Mouse (Mus musculus): Measurements from ENCODE around the gene Elmo3. TPM values are rescaled to one million over a fixed set of nuclear protein-coding genes. Genes with fewer than 3 reads are reported as not detected.

The Elmo3 gene
- total and polyA plus RNA-seq, 3 experiments = 0.70 to 2.8 (median 0.73) TPM

- H3K36me3 ChIP-seq (ENCODE audit: control insufficient read depth, insufficient read depth, low read length) = no peaks in the 10 kb centered on the region
- TF ChIP-seq EP300 (IDR thresholded peaks at IDR 0.05; ENCODE audit: insufficient read depth, low read depth, low read length) = no peak
- no peak for TF ChIP-seq CTCF (IDR thresholded peaks at IDR 0.05)
- no peak for TF ChIP-seq POLR2A (IDR thresholded peaks at IDR 0.05; ENCODE audit: insufficient read depth, low read depth, low read length)
These were observed 4.7 kb downstream of the Elmo3 start for GRCm38 (mm10) chr8:105310118-105310517.

DNA sequence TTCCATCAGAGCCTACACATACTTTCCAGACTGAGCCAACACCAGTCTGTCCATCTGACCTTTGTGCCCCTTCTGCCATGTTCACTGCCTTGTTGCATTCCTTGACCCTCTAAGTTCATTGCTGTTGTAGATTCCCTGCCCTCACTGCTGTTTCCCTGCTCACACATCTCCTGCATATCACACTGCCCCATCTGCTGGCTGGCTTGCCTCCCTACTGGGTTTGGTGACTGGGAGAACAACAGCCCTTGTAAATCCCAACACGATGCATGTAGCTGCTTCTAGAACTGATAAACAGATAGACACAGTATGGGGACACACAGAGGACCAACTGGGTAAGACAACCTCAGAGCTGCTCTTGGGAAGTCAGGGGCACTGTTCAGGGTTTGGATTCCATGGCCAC lies 6.3 kb downstream of the Elmo3 start:
- no peak for DNase-seq
- Histone ChIP-seq H3K27ac (no peak overlapping the region), H3K9ac (ENCODE audit: low read depth, low read length) (no peak overlapping the region), H3K27me3 (ENCODE audit: control insufficient read depth, insufficient read depth, low read length) (no peaks in the 10 kb centered on the region), H3K79me2 (replicated peaks; ENCODE audit: control insufficient read depth, insufficient read depth, low read length) (no peaks in the 10 kb centered on the region), H3K4me1 (ENCODE audit: control insufficient read depth, insufficient read depth, low read length) (no peaks in the 10 kb centered on the region; the same call in 1 of the 2 replicates), H3K36me3 (ENCODE audit: control insufficient read depth, insufficient read depth, low read length) (no peaks in the 10 kb centered on the region), H3K4me3 (no peak overlapping the region)
- TF ChIP-seq EP300 (IDR thresholded peaks at IDR 0.05; ENCODE audit: insufficient read depth, low read depth, low read length) (no peak), CTCF (IDR thresholded peaks at IDR 0.05) (no peak), POLR2A (IDR thresholded peaks at IDR 0.05; ENCODE audit: insufficient read depth, low read depth, low read length) (no peak)
- WGBS = 69% methylated on average over 1 of the region's 1 CpGs
- intact Hi-C loops (cut with DNase I) = no loop called here

More at GRCm38 (mm10) chr8:105310118-105310517, 4.7 kb downstream of the Elmo3 start:
- H3K27me3 ChIP-seq (ENCODE audit: control insufficient read depth, insufficient read depth, low read length) = no peaks in the 10 kb centered on the region
- H3K4me1 ChIP-seq (ENCODE audit: control insufficient read depth, insufficient read depth, low read length) = no peaks in the 10 kb centered on the region; the same call in none of the 2 replicates
- intact Hi-C loops (cut with DNase I) = no loop called here
- H3K9ac ChIP-seq (ENCODE audit: low read depth, low read length) = no peak overlapping the region
- H3K79me2 ChIP-seq (replicated peaks; ENCODE audit: control insufficient read depth, insufficient read depth, low read length) = no peaks in the 10 kb centered on the region
- H3K4me3 ChIP-seq = no peak overlapping the region
- WGBS = 83% methylated on average over 8 of the region's 8 CpGs
- no peak overlapping the region for H3K27ac ChIP-seq
- DNase-seq = no peak

DNA sequence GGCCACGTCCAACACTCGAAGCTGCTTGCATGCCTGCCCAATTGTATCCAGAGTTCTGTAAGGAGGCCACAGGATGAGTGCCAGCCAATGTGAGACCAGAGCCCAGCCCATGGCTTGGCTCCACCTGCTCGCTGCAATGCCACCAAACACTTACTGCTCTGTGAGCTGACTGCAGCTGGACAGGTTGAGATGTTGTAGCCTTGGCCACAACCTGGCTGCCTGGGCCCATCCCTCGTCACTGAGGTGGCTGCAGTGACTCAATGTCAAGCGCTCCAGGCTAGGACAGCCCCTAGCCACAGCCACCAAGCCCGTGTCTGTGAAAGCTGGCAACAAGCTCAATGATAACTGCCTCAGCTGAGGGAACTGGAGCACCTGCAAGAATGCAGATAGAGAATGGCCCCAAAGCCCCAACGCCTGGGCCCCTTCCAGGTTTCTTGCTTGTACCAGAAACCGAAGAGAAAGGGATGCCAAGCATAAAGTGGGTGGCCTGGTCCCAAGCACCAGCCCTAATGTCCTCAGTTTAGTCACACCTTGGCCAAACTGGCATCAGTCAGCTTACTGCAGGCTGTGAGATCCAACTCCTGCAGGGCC lies 7.6 kb downstream of the Elmo3 start:
- Histone ChIP-seq H3K4me3 (no peak overlapping the region), H3K79me2 (replicated peaks; ENCODE audit: control insufficient read depth, insufficient read depth, low read length) (no peaks in the 10 kb centered on the region), H3K4me1 (ENCODE audit: control insufficient read depth, insufficient read depth, low read length) (peaks cover 1% of the 10 kb centered on the region; the same call in 1 of the 2 replicates), H3K9ac (ENCODE audit: low read depth, low read length) (no peak overlapping the region), H3K36me3 (ENCODE audit: control insufficient read depth, insufficient read depth, low read length) (no peaks in the 10 kb centered on the region), H3K27me3 (ENCODE audit: control insufficient read depth, insufficient read depth, low read length) (no peaks in the 10 kb centered on the region), H3K27ac (no peak overlapping the region)
- 73% methylated on average over 8 of the region's 8 CpGs for WGBS
- DNase-seq = peak; percentile 25 to 58
- TF ChIP-seq EP300 (IDR thresholded peaks at IDR 0.05; ENCODE audit: insufficient read depth, low read depth, low read length) = 0 out of 2 replicates have a peak, but pooled peaks have one; percentile 6
- no peak for TF ChIP-seq POLR2A (IDR thresholded peaks at IDR 0.05; ENCODE audit: insufficient read depth, low read depth, low read length)
- intact Hi-C loops (cut with DNase I) = no loop called here

- DNase-seq = no peak
- Histone ChIP-seq H3K36me3 (ENCODE audit: control insufficient read depth, insufficient read depth, low read length) (no peaks in the 10 kb centered on the region), H3K79me2 (replicated peaks; ENCODE audit: control insufficient read depth, insufficient read depth, low read length) (no peaks in the 10 kb centered on the region), H3K27ac (no peak overlapping the region), H3K9ac (ENCODE audit: low read depth, low read length) (no peak overlapping the region), H3K4me1 (ENCODE audit: control insufficient read depth, insufficient read depth, low read length) (peaks cover 1% of the 10 kb centered on the region; the same call in 1 of the 2 replicates), H3K4me3 (no peak overlapping the region), H3K27me3 (ENCODE audit: control insufficient read depth, insufficient read depth, low read length) (no peaks in the 10 kb centered on the region)
- WGBS = 78% methylated on average over 9 of the region's 9 CpGs
- no peak for TF ChIP-seq CTCF (IDR thresholded peaks at IDR 0.05)
- no peak for TF ChIP-seq POLR2A (IDR thresholded peaks at IDR 0.05; ENCODE audit: insufficient read depth, low read depth, low read length)
- no peak for TF ChIP-seq EP300 (IDR thresholded peaks at IDR 0.05; ENCODE audit: insufficient read depth, low read depth, low read length)
- intact Hi-C loops (cut with DNase I) = no loop called here
These were observed 8.4 kb downstream of the Elmo3 start for GRCm38 (mm10) chr8:105313622-105314402.

DNA sequence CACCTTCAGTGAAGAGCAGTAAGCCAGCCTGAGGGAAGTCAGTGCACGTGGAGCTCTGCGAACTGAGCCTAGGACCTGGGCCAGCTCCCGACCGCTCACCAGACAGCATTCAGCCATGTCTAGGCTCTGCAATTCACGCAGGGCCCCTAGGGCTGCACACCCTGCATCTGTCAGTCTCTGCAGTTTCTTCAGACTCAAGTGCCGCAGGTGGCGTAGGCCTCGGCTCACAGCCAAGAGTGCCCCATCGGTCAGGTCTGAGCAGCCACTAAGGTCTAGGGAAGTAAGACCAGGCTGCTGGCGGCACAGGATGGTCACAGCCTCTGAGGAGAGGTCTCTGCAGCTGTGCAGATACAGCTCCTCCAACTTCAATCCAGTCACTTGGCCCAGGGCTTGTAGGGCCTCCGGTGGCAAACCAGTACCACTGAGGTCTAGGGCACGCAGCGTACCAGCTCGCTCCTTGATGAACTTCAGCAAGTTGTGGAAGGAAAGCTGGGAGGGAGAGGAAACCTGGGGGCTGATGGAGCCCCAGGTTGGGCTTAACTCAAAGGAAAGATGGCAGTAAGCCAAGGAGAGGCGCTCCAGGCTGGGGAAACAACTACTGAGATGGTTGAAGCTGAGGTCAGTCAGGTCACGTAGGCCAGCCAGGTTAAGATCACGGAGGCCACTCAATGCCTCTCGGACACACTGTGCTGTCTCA lies 9.8 kb downstream of the Elmo3 start:
- H3K79me2 ChIP-seq (replicated peaks; ENCODE audit: control insufficient read depth, insufficient read depth, low read length) = no peaks in the 10 kb centered on the region
- intact Hi-C loops (cut with DNase I) = no loop called here
- H3K9ac ChIP-seq (ENCODE audit: low read depth, low read length) = no peak overlapping the region
- no peak for DNase-seq
- WGBS = 78% methylated on average over 18 of the region's 18 CpGs
- H3K4me3 ChIP-seq = no peak overlapping the region
- H3K36me3 ChIP-seq (ENCODE audit: control insufficient read depth, insufficient read depth, low read length) = no peaks in the 10 kb centered on the region
- TF ChIP-seq POLR2A (IDR thresholded peaks at IDR 0.05; ENCODE audit: insufficient read depth, low read depth, low read length) (no peak), CTCF (IDR thresholded peaks at IDR 0.05) (no peak)
- peaks cover 1% of the 10 kb centered on the region; the same call in 1 of the 2 replicates for H3K4me1 ChIP-seq (ENCODE audit: control insufficient read depth, insufficient read depth, low read length)
- H3K27ac ChIP-seq = no peak overlapping the region
- H3K27me3 ChIP-seq (ENCODE audit: control insufficient read depth, insufficient read depth, low read length) = no peaks in the 10 kb centered on the region
